Comparison of ENCODE assay signal across 12 mouse cellular contexts in the genomic region with DNA sequence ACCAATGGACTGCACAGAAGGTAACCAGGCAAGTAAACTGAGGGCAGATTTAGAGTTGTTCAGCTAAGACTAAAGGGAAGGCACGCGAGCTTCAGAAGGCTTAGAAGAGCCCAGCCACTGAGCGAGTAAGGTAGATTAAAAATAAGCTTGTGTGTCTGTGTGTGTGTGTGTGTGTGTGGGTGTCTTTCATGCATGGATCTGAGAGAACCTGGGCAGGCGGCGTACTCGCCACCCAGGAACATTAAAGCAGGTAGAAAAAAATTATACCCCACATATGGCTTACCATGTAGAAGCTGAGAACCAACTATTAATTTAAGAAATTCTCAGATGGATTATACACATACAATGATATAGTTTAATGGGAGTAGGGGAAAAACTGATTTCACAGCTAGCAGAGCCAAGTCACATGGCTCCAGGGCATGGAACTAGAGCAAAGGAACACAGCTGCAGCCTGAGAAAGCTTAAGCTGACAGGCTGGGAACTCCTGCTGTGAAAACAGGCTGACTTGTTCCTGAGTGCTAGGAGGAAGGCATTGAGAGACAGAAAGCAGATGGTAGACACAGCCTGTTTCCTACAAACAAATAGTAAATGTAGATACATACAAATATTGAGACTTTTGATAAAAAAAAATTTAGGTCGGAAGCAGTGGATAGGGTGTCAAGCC. TPM values are rescaled to one million over a fixed set of nuclear protein-coding genes. Genes with fewer than 3 reads are reported as not detected.
DNase-seq lines count a peak whose midpoint lies in the region; ATAC-seq lines count a peak whose summit lies in the region.
"Had no signal": no experiment of that assay in that cellular context is flagged by ENCODE, and none has a peak within 500 bp of the region (broad histone marks: within the 10 kb centered on the region; RNA-seq: fewer than 3 reads in every experiment).

No protein-coding gene starts in this region.

- no peak overlapping the region for H3K27ac ChIP-seq in hindbrain, embryonic 10.5 days
- H3K27ac ChIP-seq in neural tube, embryonic 11.5 days (ENCODE audit: low read depth, low read length) = no peak overlapping the region
- H3K27ac ChIP-seq: liver, embryonic 14.5 days had no signal

- WGBS in hindbrain, embryonic 10.5 days = 87% methylated on average over 7 of the region's 7 CpGs
- 88% methylated on average over 7 of the region's 7 CpGs for WGBS in neural tube, embryonic 11.5 days

- no peaks in the 10 kb centered on the region for H3K27me3 ChIP-seq in hindbrain, embryonic 10.5 days (ENCODE audit: insufficient read depth, poor library complexity, severe bottlenecking)
- H3K27me3 ChIP-seq in neural tube, embryonic 11.5 days (ENCODE audit: control insufficient read depth, insufficient read depth, low read length) = no peaks in the 10 kb centered on the region

- no peak overlapping the region for H3K9ac ChIP-seq in neural tube, embryonic 11.5 days (ENCODE audit: low read length)
- H3K9ac ChIP-seq: liver, embryonic 14.5 days had no signal

- ATAC-seq in neural tube, embryonic 11.5 days (ENCODE audit: insufficient read depth, low FRiP score, low TSS enrichment) = peak; percentile 55; the same call in 1 of the 2 replicates

- DNase-seq in layer of hippocampus, adult 11-12 months (ENCODE audit: low spot score) = peak; percentile 2
- no peak for DNase-seq in layer of hippocampus, adult 8-10 months (ENCODE audit: low spot score in 2 of 2)
- peak; percentile 53 to 74 for DNase-seq in cerebellum, postnatal 25 days
- peak; percentile 20 for DNase-seq in hindbrain, embryonic 10.5 days (ENCODE audit: low spot score)
- peak; percentile 16 for DNase-seq in neural tube, embryonic 11.5 days (ENCODE audit: low spot score)
- no peak for DNase-seq in urinary bladder, postnatal 36 days (ENCODE audit: low spot score in 2 of 2)
- no peak for DNase-seq in urinary bladder, postnatal 4 days (ENCODE audit: low spot score in 2 of 2)
- DNase-seq in frontal cortex, postnatal 10 days (ENCODE audit: low spot score in 2 of 2) = no peak
- DNase-seq: kidney, postnatal 4 days had no signal

- H3K4me3 ChIP-seq in hindbrain, embryonic 10.5 days = no peak overlapping the region
- H3K4me3 ChIP-seq in neural tube, embryonic 11.5 days (ENCODE audit: low read depth, low read length) = no peak overlapping the region

- no peaks in the 10 kb centered on the region for H3K36me3 ChIP-seq in hindbrain, embryonic 10.5 days
- no peaks in the 10 kb centered on the region for H3K36me3 ChIP-seq in neural tube, embryonic 11.5 days (ENCODE audit: control insufficient read depth, insufficient read depth, low read length)

- H3K4me2 ChIP-seq in neural tube, embryonic 11.5 days (ENCODE audit: low read depth) = no peak overlapping the region

- H3K4me1 ChIP-seq in hindbrain, embryonic 10.5 days (replicated peaks) = no peaks in the 10 kb centered on the region
- H3K4me1 ChIP-seq in neural tube, embryonic 11.5 days (ENCODE audit: control insufficient read depth, insufficient read depth, low read length) = no peaks in the 10 kb centered on the region

- H3K9me3 ChIP-seq in hindbrain, embryonic 10.5 days = no peaks in the 10 kb centered on the region
- H3K9me3 ChIP-seq in neural tube, embryonic 11.5 days (ENCODE audit: control insufficient read depth, low read length) = no peaks in the 10 kb centered on the region

RNA-seq across cellular contexts. Expression of a gene that starts 8.5 kb away (rescaled TPM):
- total RNA-seq in layer of hippocampus, adult 8-10 months (2022) = not detected
- not detected in 2 replicates for polyA plus RNA-seq in hindbrain, embryonic 10.5 days (2016; fragmentation: Nextera tagmentation; extraction: Ambion mirVana)
- polyA plus RNA-seq in neural tube, embryonic 11.5 days (2014; fragmentation: Nextera tagmentation; extraction: Ambion mirVana) = not detected in 2 replicates
- polyA plus RNA-seq: heart, postnatal 0 days; liver, embryonic 14.5 days; spleen, adult 2 months had no signal

RNA-seq across cellular contexts. Expression of a gene that starts 39.3 kb away (rescaled TPM):
- not detected for total RNA-seq in layer of hippocampus, adult 8-10 months (2022)
- polyA plus RNA-seq in hindbrain, embryonic 10.5 days (2016; fragmentation: Nextera tagmentation; extraction: Ambion mirVana) = not detected in 2 replicates
- not detected in 2 replicates for polyA plus RNA-seq in neural tube, embryonic 11.5 days (2014; fragmentation: Nextera tagmentation; extraction: Ambion mirVana)
- polyA plus RNA-seq: heart, postnatal 0 days; liver, embryonic 14.5 days; spleen, adult 2 months had no signal

RNA-seq across cellular contexts. Expression of a gene that starts 53.7 kb away (rescaled TPM):
- not detected for total RNA-seq in layer of hippocampus, adult 8-10 months (2022)
- polyA plus RNA-seq in hindbrain, embryonic 10.5 days (2016; fragmentation: Nextera tagmentation; extraction: Ambion mirVana) = 0.30 TPM in 1 of 2 replicates, not detected in the other
- not detected in 2 replicates for polyA plus RNA-seq in neural tube, embryonic 11.5 days (2014; fragmentation: Nextera tagmentation; extraction: Ambion mirVana)
- polyA plus RNA-seq: heart, postnatal 0 days; liver, embryonic 14.5 days; spleen, adult 2 months had no signal

Comparison
In these comparisons a context has a peak if more than half of its experiments do, and no peak if none do; other contexts are left out.
1. DNase-seq: peak in layer of hippocampus, adult 11-12 months (single experiment), cerebellum, postnatal 25 days (2 of 2), hindbrain, embryonic 10.5 days (single experiment) and neural tube, embryonic 11.5 days (single experiment); none in layer of hippocampus, adult 8-10 months (0 of 2), urinary bladder, postnatal 36 days (0 of 2), urinary bladder, postnatal 4 days (0 of 2) and frontal cortex, postnatal 10 days (0 of 2).